Mouse (Mus musculus) embryonic facial prominence, embryonic 12.5 days (tissue): ENCODE data around the gene Ercc8. TPM values are rescaled to one million over a fixed set of nuclear protein-coding genes. Genes with fewer than 3 reads are reported as not detected.

ENCODE experiments used
- ATAC-seq: fragments of 200-750 bp; cut with Nextera tagmentation; 2 replicates; pipeline ENCODE4 v1.8.0; 2017; ENCODE audit not compliant: insufficient number of reproducible peaks, insufficient read depth, low FRiP score, low TSS enrichment
- H3K27ac ChIP-seq: fragments of 300-500 bp; sonication (generic); 2 replicates; pipeline ENCODE4 v1.5.1; 2016; ENCODE audit warnings: mild to moderate bottlenecking
- H3K27me3 ChIP-seq: fragments of 300-500 bp; sonication (generic); 2 replicates; pipeline ENCODE4 v1.6.1; 2016; ENCODE audit warnings: mild to moderate bottlenecking, moderate library complexity
- H3K36me3 ChIP-seq: fragments of 300-500 bp; sonication (generic); 2 replicates; pipeline ENCODE4 v1.6.1; 2016; ENCODE audit warnings: mild to moderate bottlenecking
- H3K4me1 ChIP-seq: fragments of 300-500 bp; sonication (generic); 2 replicates; pipeline ENCODE4 v1.6.1; 2016
- H3K4me2 ChIP-seq: fragments of 300-500 bp; sonication (generic); replicated peaks from 2 replicates; pipeline ENCODE4 v1.6.1; 2016; ENCODE audit warnings: mild to moderate bottlenecking, moderate library complexity
- H3K4me3 ChIP-seq: fragments of 300-500 bp; sonication (generic); 2 replicates; pipeline ENCODE4 v1.5.1; 2016; ENCODE audit warnings: mild to moderate bottlenecking
- H3K9ac ChIP-seq: fragments of 300-500 bp; sonication (generic); 2 replicates; pipeline ENCODE4 v1.6.1; 2016; ENCODE audit warnings: mild to moderate bottlenecking, moderate library complexity
- H3K9me3 ChIP-seq: fragments of 300-500 bp; sonication (generic); 2 replicates; pipeline ENCODE4 v1.6.1; 2016; ENCODE audit warnings: mild to moderate bottlenecking, moderate library complexity
- WGBS: fragments of 180-500 bp; shearing (Covaris S2); methylation state at CpG from one replicate; pipeline ENCODE4 v1.1.7; 2016; 5-methylcytosine and 5-hydroxymethylcytosine counted together
- polyA plus RNA-seq: library from polyadenylated mRNA; unstranded; fragments of >200 nt; fragmentation: Nextera tagmentation; extraction: Ambion mirVana; gene quantifications from 2 replicates; pipeline ENCODE4 v1.2.1, GENCODE M21; 2016

Gene Ercc8
- polyA plus RNA-seq, 1 experiment from 2014 or later, result 24.2 TPM

GRCm38 (mm10) chr13:108229634-108230330 is 71.3 kb downstream of the Ercc8 start:
- H3K4me2 ChIP-seq, result no peak overlapping the region
- H3K4me1 ChIP-seq, result no peaks in the 10 kb centered on the region
- no peaks in the 10 kb centered on the region; the same call in 1 of the 2 replicates for H3K27me3 ChIP-seq
- 77% methylated on average over 6 of the region's 6 CpGs for WGBS
- no peak overlapping the region for H3K4me3 ChIP-seq
- H3K36me3 ChIP-seq, result no peaks in the 10 kb centered on the region
- ATAC-seq, result no peak
- H3K9me3 ChIP-seq, result no peaks in the 10 kb centered on the region
- no peak overlapping the region for H3K9ac ChIP-seq
- H3K27ac ChIP-seq, result no peak overlapping the region

DNA sequence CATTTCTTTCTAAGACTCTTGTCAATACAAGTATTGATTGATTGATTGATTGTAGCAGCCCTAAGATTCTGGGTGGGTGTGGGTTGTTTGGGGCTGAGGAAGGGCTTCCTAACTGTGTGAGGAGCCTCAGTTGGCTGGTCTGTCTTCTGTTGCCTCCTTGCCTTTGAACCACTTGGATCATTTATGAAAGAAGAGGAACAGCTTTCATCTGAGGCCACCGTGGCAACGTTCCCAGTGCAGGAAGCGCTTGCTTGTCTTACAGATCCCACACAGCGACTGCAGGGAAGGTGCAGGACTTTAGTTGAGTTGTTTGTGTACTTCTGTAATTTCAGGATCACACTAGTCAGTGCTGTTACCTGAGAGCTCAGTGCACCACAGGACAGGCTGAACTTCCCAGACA is 81.5 kb downstream of the Ercc8 start:
- H3K27ac ChIP-seq, result no peak overlapping the region
- 67% methylated on average over 4 of the region's 4 CpGs for WGBS

DNA sequence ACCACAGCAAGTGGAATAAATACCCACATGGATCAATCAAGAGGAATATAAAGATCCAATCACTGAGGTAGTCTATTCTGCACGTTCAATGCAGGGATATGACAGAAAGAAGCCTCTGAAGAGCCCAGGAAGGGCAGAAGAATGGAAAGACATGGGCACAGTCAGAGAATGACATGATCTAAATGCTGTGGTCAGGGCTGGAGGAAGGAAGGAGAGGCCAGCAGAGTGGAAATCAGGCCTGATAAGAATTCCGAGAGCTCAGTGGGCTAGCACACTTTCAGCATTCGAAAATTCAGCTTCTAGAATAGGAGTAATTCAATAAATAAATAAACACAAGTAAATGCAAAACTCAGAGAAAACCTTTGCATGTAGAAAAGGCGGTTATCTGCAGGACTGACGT is 83.2 kb downstream of the Ercc8 start:
- Histone ChIP-seq H3K27me3 (no peaks in the 10 kb centered on the region), H3K36me3 (no peaks in the 10 kb centered on the region), H3K4me2 (no peak overlapping the region), H3K4me1 (no peaks in the 10 kb centered on the region), H3K9me3 (no peaks in the 10 kb centered on the region), H3K27ac (no peak overlapping the region), H3K9ac (no peak overlapping the region), H3K4me3 (no peak overlapping the region)
- no peak for ATAC-seq
- WGBS, result 82% methylated on average over 5 of the region's 5 CpGs

More for the DNA sequence above, 81.5 kb downstream of the Ercc8 start:
- ATAC-seq, result no peak
- Histone ChIP-seq H3K4me2 (no peak overlapping the region), H3K27me3 (no peaks in the 10 kb centered on the region), H3K4me3 (no peak overlapping the region), H3K9ac (no peak overlapping the region), H3K36me3 (no peaks in the 10 kb centered on the region), H3K9me3 (no peaks in the 10 kb centered on the region), H3K4me1 (no peaks in the 10 kb centered on the region)

Other genes with a start within 250 kb of the Ercc8 start
- 51.2 and 52.4 TPM in 2 replicates for gene Smim15, start 114.3 kb upstream of the Ercc8 start, polyA plus RNA-seq
- gene Ndufaf2, start 108 bp upstream of the Ercc8 start, polyA plus RNA-seq, result 92.1 and 94.0 TPM in 2 replicates
- 1.7 and 2.4 TPM in 2 replicates for gene Elovl7, start 55.7 kb downstream of the Ercc8 start, polyA plus RNA-seq
- 12.4 and 12.8 TPM in 2 replicates for gene Depdc1b, start 157.6 kb downstream of the Ercc8 start, polyA plus RNA-seq